Mouse (Mus musculus) MEL (cell line): Measurements from ENCODE around the gene 4930442H23Rik. TPM values are rescaled to one million over a fixed set of nuclear protein-coding genes. Genes with fewer than 3 reads are reported as not detected.
A peak's percentile ranks its signal among the peaks of the same experiment; 100 is the strongest.

Source experiments
- DNase-seq: peaks from one replicate; pipeline ENCODE4 v3.0.0; 2011; ENCODE audit warnings: low read depth, low spot score
- H3K27ac ChIP-seq: 2 replicates; pipeline ENCODE4 v1.5.1; 2012; ENCODE audit warnings: low read depth, mild to moderate bottlenecking, control low read depth, low read length, moderate library complexity; ENCODE audit not compliant: control insufficient read depth
- H3K27me3 ChIP-seq, 2 experiments: fragments of 150-350 bp in 1 of 2; sonication (generic) in 1 of 2; 2 replicates each; pipeline ENCODE4 v1.6.1; 2012; ENCODE audit warnings: low read length in 2 of 2, mild to moderate bottlenecking in 2 of 2, improper control_type of control experiment in 1 of 2, moderate library complexity in 1 of 2; ENCODE audit not compliant: insufficient read depth in 2 of 2, control insufficient read depth in 1 of 2
- H3K36me3 ChIP-seq, 2 experiments: 2 replicates each; pipeline ENCODE4 v1.6.1; 2012 to 2014; ENCODE audit warnings: low read length in 2 of 2, improper control_type of control experiment in 1 of 2, inconsistent platforms in 1 of 2, mild to moderate bottlenecking in 1 of 2; ENCODE audit not compliant: insufficient read depth in 2 of 2, control insufficient read depth in 1 of 2
- H3K4me1 ChIP-seq, 2 experiments: fragments of 150-350 bp in 1 of 2; sonication (generic) in 1 of 2; 2 replicates each; pipeline ENCODE4 v1.6.1; 2012; ENCODE audit warnings: low read length in 2 of 2, improper control_type of control experiment in 1 of 2, mild to moderate bottlenecking in 1 of 2; ENCODE audit not compliant: insufficient read depth in 2 of 2, control insufficient read depth in 1 of 2
- H3K4me3 ChIP-seq, 2 experiments: fragments of 150-350 bp in 1 of 2; sonication (generic) in 1 of 2; 2 replicates each; pipeline ENCODE4 v1.5.1; 2012; ENCODE audit warnings: low read depth in 2 of 2, low read length in 2 of 2, mild to moderate bottlenecking in 2 of 2, moderate library complexity in 2 of 2, control low read depth in 1 of 2, improper control_type of control experiment in 1 of 2; ENCODE audit not compliant: control insufficient read depth in 1 of 2, insufficient read depth in 1 of 2
- H3K79me2 ChIP-seq: 2 replicates; pipeline ENCODE4 v1.6.1; 2012; ENCODE audit warnings: mild to moderate bottlenecking, low read length, moderate library complexity; ENCODE audit not compliant: control insufficient read depth, poor library complexity, insufficient read depth
- H3K9ac ChIP-seq: 2 replicates; pipeline ENCODE4 v1.6.1; 2012; ENCODE audit warnings: low read depth, mild to moderate bottlenecking, control low read depth, low read length, moderate library complexity; ENCODE audit not compliant: control insufficient read depth, poor library complexity, severe bottlenecking
- H3K9me3 ChIP-seq: fragments of 150-350 bp; sonication (generic); replicated peaks from 2 replicates; pipeline ENCODE4 v1.6.1; 2012; ENCODE audit warnings: mild to moderate bottlenecking, low read length, improper control_type of control experiment, moderate library complexity; ENCODE audit not compliant: insufficient read depth
- BHLHE40 ChIP-seq: IDR thresholded peaks from 2 replicates; pipeline ENCODE4 v1.6.1; 2012; ENCODE audit warnings: low read depth, mild to moderate bottlenecking, inconsistent platforms, low read length, improper control_type of control experiment, borderline replicate concordance
- CHD1 ChIP-seq: IDR thresholded peaks from 2 replicates; pipeline ENCODE4 v1.6.1; 2012; ENCODE audit warnings: low read depth, mild to moderate bottlenecking, inconsistent platforms, low read length, improper control_type of control experiment
- CHD2 ChIP-seq: IDR thresholded peaks from 2 replicates; pipeline ENCODE4 v1.6.1; 2011; ENCODE audit warnings: low read length, improper control_type of control experiment
- CTCF ChIP-seq, 3 experiments: IDR thresholded peaks in 2 of 3; conservative IDR thresholded peaks in 1 of 3; 2 replicates each; pipeline ENCODE4 v1.5.1; 2011 to 2012; ENCODE audit warnings: low read length in 3 of 3, low read depth in 2 of 3, mild to moderate bottlenecking in 2 of 3, improper control_type of control experiment in 1 of 3, inconsistent platforms in 1 of 3, mixed read lengths in 1 of 3, moderate library complexity in 1 of 3; ENCODE audit not compliant: control insufficient read depth in 1 of 3, insufficient read depth in 1 of 3, poor library complexity in 1 of 3, severe bottlenecking in 1 of 3
- E2F4 ChIP-seq: IDR thresholded peaks from 2 replicates; pipeline ENCODE4 v1.6.1; 2011; ENCODE audit warnings: low read depth, low read length, improper control_type of control experiment, borderline replicate concordance
- ELF1 ChIP-seq: IDR thresholded peaks from 2 replicates; pipeline ENCODE4 v1.6.1; 2014; ENCODE audit warnings: low read depth, mild to moderate bottlenecking, inconsistent platforms, low read length, improper control_type of control experiment, moderate library complexity
- EP300 ChIP-seq, 2 experiments: IDR thresholded peaks; 2 replicates each; pipeline ENCODE4 v1.6.1; 2011; ENCODE audit warnings: improper control_type of control experiment in 2 of 2, low read length in 2 of 2, low read depth in 1 of 2, mild to moderate bottlenecking in 1 of 2
- ETS1 ChIP-seq: IDR thresholded peaks from 2 replicates; pipeline ENCODE4 v1.6.1; 2012; ENCODE audit warnings: low read depth, mild to moderate bottlenecking, inconsistent platforms, low read length, improper control_type of control experiment, moderate library complexity
- GABPA ChIP-seq: IDR thresholded peaks from 2 replicates; pipeline ENCODE4 v1.6.1; 2012; ENCODE audit warnings: low read depth, mild to moderate bottlenecking, inconsistent platforms, low read length, improper control_type of control experiment, moderate library complexity
- GATA1 ChIP-seq: IDR thresholded peaks from 2 replicates; pipeline ENCODE4 v1.6.1; 2011; ENCODE audit warnings: low read depth, low read length, improper control_type of control experiment
- HCFC1 ChIP-seq: IDR thresholded peaks from 2 replicates; pipeline ENCODE4 v1.6.1; 2012; ENCODE audit warnings: low read depth, mild to moderate bottlenecking, inconsistent platforms, low read length, improper control_type of control experiment, moderate library complexity
- JUND ChIP-seq: IDR thresholded peaks from 2 replicates; pipeline ENCODE4 v1.6.1; 2011; ENCODE audit warnings: low read depth, mild to moderate bottlenecking, improper control_type of control experiment, low read length
- MAFK ChIP-seq: IDR thresholded peaks from 2 replicates; pipeline ENCODE4 v1.6.1; 2011; ENCODE audit warnings: low read depth, mild to moderate bottlenecking, low read length, improper control_type of control experiment, borderline replicate concordance
- MAX ChIP-seq: IDR thresholded peaks from 2 replicates; pipeline ENCODE4 v1.6.1; 2011; ENCODE audit warnings: low read length, improper control_type of control experiment
- MAZ ChIP-seq: IDR thresholded peaks from 2 replicates; pipeline ENCODE4 v1.6.1; 2012; ENCODE audit warnings: low read depth, mild to moderate bottlenecking, inconsistent platforms, low read length, improper control_type of control experiment
- MEF2A ChIP-seq: IDR thresholded peaks from 2 replicates; pipeline ENCODE4 v1.6.1; 2014; ENCODE audit warnings: low read depth, mild to moderate bottlenecking, inconsistent platforms, low read length, improper control_type of control experiment; ENCODE audit not compliant: poor library complexity, insufficient replicate concordance, severe bottlenecking; ENCODE audit errors: extremely low read depth
- MXI1 ChIP-seq: IDR thresholded peaks from 2 replicates; pipeline ENCODE4 v1.6.1; 2011; ENCODE audit warnings: mild to moderate bottlenecking, low read depth, low read length, improper control_type of control experiment
- MYC ChIP-seq: IDR thresholded peaks from 2 replicates; pipeline ENCODE4 v1.6.1; 2011; ENCODE audit warnings: low read depth, mild to moderate bottlenecking, low read length, improper control_type of control experiment, moderate library complexity
- NELFE ChIP-seq: IDR thresholded peaks from 2 replicates; pipeline ENCODE4 v1.6.1; 2011; ENCODE audit warnings: low read depth, low read length, improper control_type of control experiment
- NRF1 ChIP-seq: IDR thresholded peaks from 2 replicates; pipeline ENCODE4 v1.6.1; 2014; ENCODE audit warnings: low read depth, mild to moderate bottlenecking, inconsistent platforms, low read length, improper control_type of control experiment, moderate library complexity; ENCODE audit not compliant: poor library complexity, insufficient read depth, severe bottlenecking
- POLR2A ChIP-seq, 2 experiments: IDR thresholded peaks; 2 replicates each; pipeline ENCODE4 v1.6.1; 2011 to 2012; ENCODE audit warnings: low read length in 2 of 2, mild to moderate bottlenecking in 2 of 2, control low read depth in 1 of 2, improper control_type of control experiment in 1 of 2, low read depth in 1 of 2, moderate library complexity in 1 of 2; ENCODE audit not compliant: control insufficient read depth in 1 of 2, insufficient read depth in 1 of 2, poor library complexity in 1 of 2
- POLR2AphosphoS2 ChIP-seq: IDR thresholded peaks from 2 replicates; pipeline ENCODE4 v1.6.1; 2011; ENCODE audit warnings: low read length, improper control_type of control experiment
- POLR2AphosphoS5 ChIP-seq: IDR thresholded peaks from 2 replicates; pipeline ENCODE4 v1.6.1; 2012; ENCODE audit warnings: low read depth, borderline replicate concordance, mild to moderate bottlenecking, inconsistent platforms, low read length, moderate library complexity, mixed read lengths
- RAD21 ChIP-seq: IDR thresholded peaks from 2 replicates; pipeline ENCODE4 v1.6.1; 2011; ENCODE audit warnings: mild to moderate bottlenecking, low read depth, low read length, improper control_type of control experiment
- RCOR1 ChIP-seq: IDR thresholded peaks from 2 replicates; pipeline ENCODE4 v1.6.1; 2012; ENCODE audit warnings: low read depth, mild to moderate bottlenecking, inconsistent platforms, low read length, improper control_type of control experiment
- SIN3A ChIP-seq: IDR thresholded peaks from 2 replicates; pipeline ENCODE4 v1.6.1; 2012; ENCODE audit warnings: low read length, improper control_type of control experiment, inconsistent platforms
- SMC3 ChIP-seq: IDR thresholded peaks from 2 replicates; pipeline ENCODE4 v1.6.1; 2011; ENCODE audit warnings: low read depth, low read length, improper control_type of control experiment
- TAL1 ChIP-seq: IDR thresholded peaks from 2 replicates; pipeline ENCODE4 v1.6.1; 2012; ENCODE audit warnings: mild to moderate bottlenecking, inconsistent platforms, low read length, moderate library complexity, mixed read lengths
- TBP ChIP-seq: IDR thresholded peaks from 2 replicates; pipeline ENCODE4 v1.8.0; 2011; ENCODE audit warnings: low read depth, low read length, improper control_type of control experiment
- TCF12 ChIP-seq: IDR thresholded peaks from 2 replicates; pipeline ENCODE4 v1.6.1; 2014; ENCODE audit warnings: low read depth, mild to moderate bottlenecking, inconsistent platforms, low read length, improper control_type of control experiment, moderate library complexity
- UBTF ChIP-seq: IDR thresholded peaks from 2 replicates; pipeline ENCODE4 v1.6.1; 2012; ENCODE audit warnings: low read depth, mild to moderate bottlenecking, inconsistent platforms, low read length, improper control_type of control experiment, moderate library complexity, borderline replicate concordance; ENCODE audit not compliant: insufficient read depth
- USF1 ChIP-seq: IDR thresholded peaks from 2 replicates; pipeline ENCODE4 v1.6.1; 2014; ENCODE audit warnings: low read depth, mild to moderate bottlenecking, inconsistent platforms, low read length, improper control_type of control experiment, moderate library complexity
- USF2 ChIP-seq, 2 experiments: IDR thresholded peaks; 2 replicates each; pipeline ENCODE4 v1.6.1; 2011 to 2012; ENCODE audit warnings: improper control_type of control experiment in 2 of 2, low read length in 2 of 2, borderline replicate concordance in 1 of 2, inconsistent platforms in 1 of 2, low read depth in 1 of 2, mild to moderate bottlenecking in 1 of 2; ENCODE audit not compliant: insufficient read depth in 1 of 2
- ZC3H11A ChIP-seq: IDR thresholded peaks from 2 replicates; pipeline ENCODE4 v1.6.1; 2012; ENCODE audit warnings: low read depth, mild to moderate bottlenecking, inconsistent platforms, low read length, improper control_type of control experiment
- ZKSCAN1 ChIP-seq: IDR thresholded peaks from 2 replicates; pipeline ENCODE4 v1.6.1; 2012; ENCODE audit warnings: low read depth, mild to moderate bottlenecking, inconsistent platforms, low read length, improper control_type of control experiment, moderate library complexity
- ZMIZ1 ChIP-seq: IDR thresholded peaks from 2 replicates; pipeline ENCODE4 v1.6.1; 2012; ENCODE audit warnings: low read depth, mild to moderate bottlenecking, inconsistent platforms, low read length, improper control_type of control experiment, moderate library complexity
- polyA plus RNA-seq, 2 experiments: library from polyadenylated mRNA; stranded (reverse) in 1 of 2; unstranded in 1 of 2; fragments of >175 nt in 1 of 2; fragments of >200 nt in 1 of 2; gene quantifications; 2 replicates each; pipeline versions ENCODE4 v1.2.1 to v1.2.4; 2012; ENCODE audit warnings: low replicate concordance in 2 of 2, low read depth in 1 of 2; ENCODE audit not compliant: insufficient read length in 2 of 2, insufficient read depth in 1 of 2, missing spikeins in 1 of 2
- total RNA-seq: library from RNA; depleted of rRNA; stranded (reverse); fragments of 300-350 nt; gene quantifications from 2 replicates; pipeline ENCODE4 v1.2.3, GENCODE M21; 2012

The 4930442H23Rik gene
- total and polyA plus RNA-seq, 3 experiments = 0.31 to 0.42 TPM; not detected in 1

DNA sequence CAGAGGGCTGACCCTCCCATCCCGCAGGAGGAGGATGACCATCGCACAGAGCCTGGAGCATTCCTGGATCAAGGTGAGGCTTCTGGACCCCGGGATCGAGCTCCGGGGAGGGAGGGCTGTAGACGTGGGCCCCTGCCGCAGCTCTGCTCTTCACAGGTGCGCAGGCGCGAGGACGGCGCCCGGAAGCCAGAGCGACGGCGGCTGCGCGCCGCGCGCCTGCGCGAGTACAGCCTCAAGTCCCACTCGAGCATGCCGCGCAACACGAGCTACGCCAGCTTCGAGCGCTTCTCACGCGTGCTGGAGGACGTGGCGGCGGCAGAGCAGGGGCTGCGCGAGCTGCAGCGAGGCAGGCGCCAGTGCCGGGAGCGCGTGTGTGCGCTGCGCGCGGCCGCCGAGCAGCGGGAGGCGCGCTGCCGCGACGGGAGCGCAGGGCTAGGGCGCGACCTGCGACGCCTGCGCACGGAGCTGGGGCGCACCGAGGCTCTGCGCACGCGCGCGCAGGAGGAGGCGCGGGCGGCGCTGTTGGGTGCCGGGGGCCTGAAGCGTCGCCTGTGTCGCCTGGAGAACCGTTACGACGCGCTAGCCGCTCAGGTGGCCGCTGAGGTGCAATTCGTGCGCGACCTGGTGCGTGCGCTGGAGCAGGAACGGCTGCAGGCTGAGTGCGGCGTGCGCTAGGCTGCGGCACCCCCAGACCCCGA lies 8.8 kb upstream of the 4930442H23Rik start:
- no peaks in the 10 kb centered on the region for H3K27me3 ChIP-seq
- no peaks in the 10 kb centered on the region for H3K36me3 ChIP-seq
- H3K79me2 ChIP-seq = peaks cover 3% of the 10 kb centered on the region; the same call in 1 of the 2 replicates
- H3K9me3 ChIP-seq = no peaks in the 10 kb centered on the region
- peak; percentile 92 for DNase-seq
- peak overlapping the region; percentile 93 for H3K9ac ChIP-seq
- H3K27ac ChIP-seq = peak overlapping the region; percentile 82
- peak overlapping the region; percentile 46 to 62 for H3K4me3 ChIP-seq
- H3K4me1 ChIP-seq = peaks cover 0 to 14% of the 10 kb centered on the region in 2 experiments; a peak in 2 of 4 replicates
- TF ChIP-seq BHLHE40 (no peak), NRF1 (peak; percentile 81), ZC3H11A (no peak), ELF1 (peak; percentile 88), CHD2 (no peak), RAD21 (no peak), USF2 (IDR thresholded peaks at IDR 0.05; ENCODE audit: borderline replicate concordance in 1 of 2, insufficient read depth in 1 of 2, low read depth in 1 of 2, low read length in 2 of 2) (no peak), TAL1 (no peak), POLR2AphosphoS5 (no peak), NELFE (peak; percentile 85), ETS1 (no peak), MAFK (no peak), POLR2AphosphoS2 (peak; percentile 89), MXI1 (peak; percentile 52), MAX (peak; percentile 88), CHD1 (no peak), E2F4 (no peak), RCOR1 (no peak), SMC3 (no peak), HCFC1 (peak; percentile 67), UBTF (no peak), CTCF (IDR thresholded peaks at IDR 0.05 in 2 of 3, conservative IDR thresholded peaks at IDR 0.05 in 1 of 3; ENCODE audit: control insufficient read depth in 1 of 3, insufficient read depth in 1 of 3, low read depth in 2 of 3, low read length in 3 of 3, poor library complexity in 1 of 3, severe bottlenecking in 1 of 3) (no peak), TBP (no peak), POLR2A (IDR thresholded peaks at IDR 0.05; ENCODE audit: control insufficient read depth in 1 of 2, insufficient read depth in 1 of 2, low read depth in 1 of 2, low read length in 2 of 2, poor library complexity in 1 of 2) (peak; percentile 81 to 92), ZKSCAN1 (no peak), ZMIZ1 (peak; percentile 79), MEF2A (no peak), SIN3A (peak; percentile 47; the same call in 1 of the 2 replicates), GABPA (no peak), MYC (peak; percentile 67; the same call in 1 of the 2 replicates), JUND (no peak), USF1 (peak; percentile 38; the same call in 1 of the 2 replicates), MAZ (peak; percentile 30; the same call in 1 of the 2 replicates), EP300 (IDR thresholded peaks at IDR 0.05; ENCODE audit: low read depth in 1 of 2, low read length in 2 of 2) (no peak), GATA1 (no peak), TCF12 (peak; percentile 26)
